Comparison of ENCODE assay signal across 11 mouse cellular contexts in the genomic region with DNA sequence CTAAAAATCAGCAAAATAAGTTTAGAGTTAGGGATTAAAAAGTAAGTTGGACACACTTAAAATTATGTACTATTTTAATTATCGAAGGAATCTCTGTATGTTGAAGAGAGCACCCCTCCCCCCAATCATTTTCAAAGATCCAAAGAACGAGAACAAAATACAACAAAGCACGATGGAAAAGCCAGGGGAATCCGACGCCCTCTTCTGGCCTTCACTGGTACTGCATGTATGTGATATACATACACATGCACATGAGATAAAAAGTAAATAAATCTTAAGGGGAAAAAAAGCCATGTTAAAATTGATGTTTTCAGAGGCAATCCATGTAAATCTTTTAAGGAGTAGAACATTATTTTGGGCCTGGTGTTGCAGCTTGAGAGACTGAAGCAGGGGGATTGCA.
DNase-seq lines count a peak whose midpoint lies in the region; ATAC-seq and TF ChIP-seq lines count a peak whose summit lies in the region.
"Had no signal": no experiment of that assay in that cellular context is flagged by ENCODE, and none has a peak within 500 bp of the region (broad histone marks: within the 10 kb centered on the region; RNA-seq: fewer than 3 reads in every experiment).

No protein-coding gene starts in this region.

- WGBS in heart, postnatal 0 days: 37% methylated on average over 5 of the region's 5 CpGs
- WGBS in lung, adult 2 months: 42% methylated on average over 5 of the region's 5 CpGs

- H3K4me3 ChIP-seq in heart, postnatal 0 days (ENCODE audit: low read depth, low read length): no peak overlapping the region
- no peak overlapping the region for H3K4me3 ChIP-seq in lung, adult 2 months (replicated peaks; ENCODE audit: extremely low read depth, low read depth, low read length)
- H3K4me3 ChIP-seq in E14TG2a.4 (replicated peaks; ENCODE audit: low read length): no peak overlapping the region
- H3K4me3 ChIP-seq: heart, embryonic 15.5 days had no signal

- H3K9ac ChIP-seq in heart, postnatal 0 days (replicated peaks; ENCODE audit: low read depth, low read length): no peak overlapping the region
- H3K9ac ChIP-seq: heart, embryonic 15.5 days had no signal

- DNase-seq in heart, postnatal 0 days (ENCODE audit: low spot score): no peak
- no peak for DNase-seq in heart, postnatal 14 days
- no peak for DNase-seq in lung, adult 2 months
- DNase-seq in lung, adult 18-20 months: no peak
- DNase-seq in ZHBTc4 (ENCODE audit: low read depth, low spot score): peak; percentile 54
- no peak for DNase-seq in ovary, postnatal 14 days (ENCODE audit: low spot score)
- no peak for DNase-seq in urinary bladder, postnatal 10 days (ENCODE audit: low spot score)
- DNase-seq: kidney, adult 11 months had no signal

- TF ChIP-seq EP300 in heart, postnatal 0 days (IDR thresholded peaks at IDR 0.05; ENCODE audit: low read depth): no peak

- H3K27ac ChIP-seq in heart, postnatal 0 days (ENCODE audit: low read depth): no peak overlapping the region
- H3K27ac ChIP-seq: heart, embryonic 15.5 days had no signal

- TF ChIP-seq POLR2A in lung, adult 2 months (IDR thresholded peaks at IDR 0.05; ENCODE audit: borderline replicate concordance, extremely low read depth, low read depth, low read length): no peak

- no peaks in the 10 kb centered on the region for H3K9me3 ChIP-seq in heart, postnatal 0 days (replicated peaks; ENCODE audit: control insufficient read depth, low read length)
- H3K9me3 ChIP-seq in E14TG2a.4 (ENCODE audit: low read length): peaks cover 4% of the 10 kb centered on the region; the same call in 1 of the 2 replicates
- H3K9me3 ChIP-seq: heart, embryonic 15.5 days had no signal

- no peaks in the 10 kb centered on the region for H3K27me3 ChIP-seq in heart, postnatal 0 days (ENCODE audit: control insufficient read depth, insufficient read depth, low read length)
- H3K27me3 ChIP-seq in E14TG2a.4 (ENCODE audit: insufficient read depth, low read length): 0 out of 2 replicates have a peak, but pooled peaks cover 3% of the 10 kb centered on the region
- H3K27me3 ChIP-seq: CH12.LX; heart, embryonic 15.5 days had no signal

- H3K4me2 ChIP-seq in heart, postnatal 0 days (ENCODE audit: low read depth, low read length): no peak overlapping the region
- H3K4me2 ChIP-seq: heart, embryonic 15.5 days had no signal

- H3K36me3 ChIP-seq in heart, postnatal 0 days (replicated peaks; ENCODE audit: control insufficient read depth, insufficient read depth, low read length): no peaks in the 10 kb centered on the region
- no peaks in the 10 kb centered on the region for H3K36me3 ChIP-seq in E14TG2a.4 (ENCODE audit: insufficient read depth, low read length)
- H3K36me3 ChIP-seq: heart, embryonic 15.5 days had no signal

- H3K4me1 ChIP-seq in heart, postnatal 0 days (ENCODE audit: control insufficient read depth, insufficient read depth): no peaks in the 10 kb centered on the region
- H3K4me1 ChIP-seq in lung, adult 2 months (ENCODE audit: control insufficient read depth, insufficient read depth, low read length): no peaks in the 10 kb centered on the region
- H3K4me1 ChIP-seq in E14TG2a.4 (replicated peaks; ENCODE audit: low read depth, low read length): peaks cover 17% of the 10 kb centered on the region
- H3K4me1 ChIP-seq: heart, embryonic 15.5 days had no signal

- no peak for ATAC-seq in heart, postnatal 0 days (ENCODE audit: insufficient read depth, low read depth)

- peak; percentile 11; the same call in 1 of the 2 replicates for TF ChIP-seq CTCF in heart, postnatal 0 days (IDR thresholded peaks at IDR 0.05; ENCODE audit: low read depth)
- TF ChIP-seq CTCF in lung, adult 2 months (IDR thresholded peaks at IDR 0.05; ENCODE audit: insufficient read depth, low read length): 0 out of 2 replicates have a peak, but pooled peaks have one; percentile 4
- TF ChIP-seq CTCF in E14TG2a.4 (conservative IDR thresholded peaks at IDR 0.05; ENCODE audit: low read length): peak; percentile 91

- intact Hi-C loops in heart, postnatal 14 days (cut with DNase I): no loop called here

Comparison
In these comparisons a context has a peak if more than half of its experiments do, and no peak if none do; other contexts are left out.
1. CTCF ChIP-seq: peak in every context shown above with its lines; median percentile 91 in E14TG2a.4; 11 in heart, postnatal 0 days; 4 in lung, adult 2 months.